Mouse (Mus musculus) midbrain, embryonic 14.5 days (tissue): ENCODE results near the gene Rnft2. TPM values are rescaled to one million over a fixed set of nuclear protein-coding genes. Genes with fewer than 3 reads are reported as not detected.

ENCODE experiments used
- ATAC-seq: fragments of 200-750 bp; cut with Nextera tagmentation; 2 replicates; pipeline ENCODE4 v1.8.0; 2017; ENCODE audit warnings: moderate number of reproducible peaks, moderate library complexity; ENCODE audit not compliant: low FRiP score, low TSS enrichment
- DNase-seq: peaks from one replicate; pipeline ENCODE4 v3.0.0-alpha.2; 2015
- H3K27ac ChIP-seq: fragments of 300-500 bp; sonication (generic); replicated peaks from 2 replicates; pipeline ENCODE4 v1.5.1; 2014; ENCODE audit warnings: mild to moderate bottlenecking, low read depth, low read length, moderate library complexity
- H3K27me3 ChIP-seq: fragments of 300-500 bp; sonication (generic); 2 replicates; pipeline ENCODE4 v1.6.1; 2014; ENCODE audit warnings: low read length, control low read depth, mixed read lengths; ENCODE audit not compliant: control insufficient read depth, insufficient read depth
- H3K36me3 ChIP-seq: fragments of 300-500 bp; sonication (generic); 2 replicates; pipeline ENCODE4 v1.6.1; 2014; ENCODE audit warnings: low read length, control low read depth; ENCODE audit not compliant: control insufficient read depth, insufficient read depth
- H3K4me1 ChIP-seq: fragments of 300-500 bp; sonication (generic); 2 replicates; pipeline ENCODE4 v1.6.1; 2014; ENCODE audit warnings: mild to moderate bottlenecking, antibody characterized with exemption, low read length, control low read depth; ENCODE audit not compliant: control insufficient read depth, insufficient read depth
- H3K4me2 ChIP-seq: fragments of 300-500 bp; sonication (generic); 2 replicates; pipeline ENCODE4 v1.6.1; 2014; ENCODE audit warnings: mild to moderate bottlenecking, low read length, moderate library complexity
- H3K4me3 ChIP-seq: fragments of 300-500 bp; sonication (generic); replicated peaks from 2 replicates; pipeline ENCODE4 v1.5.1; 2014; ENCODE audit warnings: low read depth, low read length
- H3K9ac ChIP-seq: fragments of 300-500 bp; sonication (generic); replicated peaks from 2 replicates; pipeline ENCODE4 v1.6.1; 2014; ENCODE audit warnings: mild to moderate bottlenecking, low read length, moderate library complexity
- H3K9me3 ChIP-seq: fragments of 300-500 bp; sonication (generic); 2 replicates; pipeline ENCODE4 v1.6.1; 2016; ENCODE audit warnings: low read length, control low read depth, mixed read lengths; ENCODE audit not compliant: control insufficient read depth
- WGBS: fragments of 180-500 bp; shearing (Covaris S2); extraction: QIAGEN DNeasy Blood & Tissue Kit; methylation state at CpG from one replicate; pipeline ENCODE4 v1.1.7; 2014; 5-methylcytosine and 5-hydroxymethylcytosine counted together
- polyA plus RNA-seq: library from polyadenylated mRNA; unstranded; fragments of >200 nt; fragmentation: Nextera tagmentation; extraction: Ambion mirVana; gene quantifications from 2 replicates; pipeline ENCODE4 v1.2.1, GENCODE M21; 2014

Gene Rnft2
- polyA plus RNA-seq = 14.8 and 16.4 TPM in 2 replicates

- no peaks in the 10 kb centered on the region for H3K27me3 ChIP-seq
- H3K4me2 ChIP-seq = peak within 1 kb of the TSS; percentile 74
- H3K27ac ChIP-seq = peak within 1 kb of the TSS; percentile 84
- H3K36me3 ChIP-seq = peaks cover 36% of the 10 kb centered on the region
- H3K9ac ChIP-seq = peak within 1 kb of the TSS; percentile 83
- H3K9me3 ChIP-seq = no peaks in the 10 kb centered on the region
- H3K4me3 ChIP-seq = peak within 1 kb of the TSS; percentile 73
- ATAC-seq (peak; percentile 100), DNase-seq (peak; percentile 99)
- WGBS = under 1% methylated on average over 68 of the region's 68 CpGs
- peaks cover 24% of the 10 kb centered on the region for H3K4me1 ChIP-seq
Measured at GRCm38 (mm10) chr5:118244606-118245443, at the start of gene Rnft2, which contains the start of gene 2410131K14Rik. Gene Rnft2, minus strand, starts transcription at chr5:118245116. Gene 2410131K14Rik, plus strand, starts transcription at chr5:118245227.

- Histone ChIP-seq H3K4me1 (peaks cover 11% of the 10 kb centered on the region; the same call in 1 of the 2 replicates), H3K27ac (peak overlapping the region; percentile 53), H3K27me3 (no peaks in the 10 kb centered on the region), H3K36me3 (no peaks in the 10 kb centered on the region), H3K4me3 (no peak overlapping the region), H3K9me3 (no peaks in the 10 kb centered on the region), H3K4me2 (peak overlapping the region; percentile 19; the same call in 1 of the 2 replicates), H3K9ac (no peak overlapping the region)
- 33% methylated on average over 23 of the region's 23 CpGs for WGBS
- DNase-seq (peak; percentile 90), ATAC-seq (peak; percentile 86)
Measured at GRCm38 (mm10) chr5:118294086-118294864, 49.4 kb upstream of the Rnft2 start.

GRCm38 (mm10) chr5:118292476-118292875 is 47.6 kb upstream of the Rnft2 start:
- Histone ChIP-seq H3K27me3 (no peaks in the 10 kb centered on the region), H3K4me1 (peaks cover 3% of the 10 kb centered on the region; the same call in 1 of the 2 replicates), H3K9ac (no peak overlapping the region), H3K9me3 (no peaks in the 10 kb centered on the region), H3K36me3 (no peaks in the 10 kb centered on the region), H3K4me3 (no peak overlapping the region), H3K4me2 (no peak overlapping the region), H3K27ac (no peak overlapping the region)
- DNase-seq (no peak), ATAC-seq (no peak)
- WGBS = 60% methylated on average over 4 of the region's 4 CpGs

- ATAC-seq (no peak), DNase-seq (no peak)
- 90% methylated on average over 4 of the region's 4 CpGs for WGBS
- Histone ChIP-seq H3K9ac (no peak overlapping the region), H3K4me2 (no peak overlapping the region), H3K9me3 (no peaks in the 10 kb centered on the region), H3K27me3 (no peaks in the 10 kb centered on the region), H3K4me1 (no peaks in the 10 kb centered on the region), H3K36me3 (no peaks in the 10 kb centered on the region), H3K4me3 (no peak overlapping the region), H3K27ac (no peak overlapping the region)
Measured at GRCm38 (mm10) chr5:118291453-118291852, 46.5 kb upstream of the Rnft2 start.

GRCm38 (mm10) chr5:118277741-118278495 is 33.0 kb upstream of the Rnft2 start:
- peaks cover 42% of the 10 kb centered on the region for H3K4me1 ChIP-seq
- 91% methylated on average over 18 of the region's 18 CpGs for WGBS
- H3K9me3 ChIP-seq = no peaks in the 10 kb centered on the region
- H3K9ac ChIP-seq = no peak overlapping the region
- H3K36me3 ChIP-seq = no peaks in the 10 kb centered on the region
- no peak overlapping the region for H3K27ac ChIP-seq
- no peak overlapping the region for H3K4me3 ChIP-seq
- DNase-seq (no peak), ATAC-seq (no peak)
- no peak overlapping the region for H3K4me2 ChIP-seq
- no peaks in the 10 kb centered on the region for H3K27me3 ChIP-seq

- H3K27me3 ChIP-seq = no peaks in the 10 kb centered on the region
- H3K4me2 ChIP-seq = peak overlapping the region; percentile 2; the same call in 1 of the 2 replicates
- H3K36me3 ChIP-seq = no peaks in the 10 kb centered on the region
- 13% methylated on average over 8 of the region's 8 CpGs for WGBS
- peaks cover 44% of the 10 kb centered on the region for H3K4me1 ChIP-seq
- H3K27ac ChIP-seq = peak overlapping the region; percentile 49; the same call in 1 of the 2 replicates
- ATAC-seq = no peak
- no peaks in the 10 kb centered on the region for H3K9me3 ChIP-seq
- no peak overlapping the region for H3K9ac ChIP-seq
- no peak overlapping the region for H3K4me3 ChIP-seq
- peak; percentile 52 for DNase-seq
Measured at GRCm38 (mm10) chr5:118276711-118277110, 31.8 kb upstream of the Rnft2 start.

- Histone ChIP-seq H3K27ac (peak overlapping the region; percentile 49; the same call in 1 of the 2 replicates), H3K4me1 (peaks cover 44% of the 10 kb centered on the region), H3K36me3 (no peaks in the 10 kb centered on the region), H3K27me3 (no peaks in the 10 kb centered on the region), H3K9me3 (no peaks in the 10 kb centered on the region), H3K4me3 (no peak overlapping the region), H3K4me2 (0 out of 2 replicates have a peak overlapping the region, but pooled peaks have one; percentile 2), H3K9ac (no peak overlapping the region)
- ATAC-seq (no peak), DNase-seq (no peak)
- WGBS = 39% methylated on average over 7 of the region's 7 CpGs
Measured at GRCm38 (mm10) chr5:118276281-118276680, 31.4 kb upstream of the Rnft2 start.

GRCm38 (mm10) chr5:118274546-118274945 is 29.6 kb upstream of the Rnft2 start:
- H3K9me3 ChIP-seq = no peaks in the 10 kb centered on the region
- H3K27me3 ChIP-seq = no peaks in the 10 kb centered on the region
- ATAC-seq (peak; percentile 84), DNase-seq (peak; percentile 93)
- H3K36me3 ChIP-seq = no peaks in the 10 kb centered on the region
- H3K4me1 ChIP-seq = peaks cover 44% of the 10 kb centered on the region
- peak overlapping the region; percentile 36 for H3K4me2 ChIP-seq
- H3K27ac ChIP-seq = peak overlapping the region; percentile 63
- H3K4me3 ChIP-seq = no peak overlapping the region
- no peak overlapping the region for H3K9ac ChIP-seq
- 2% methylated on average over 9 of the region's 9 CpGs for WGBS
